In the genomic region with DNA sequence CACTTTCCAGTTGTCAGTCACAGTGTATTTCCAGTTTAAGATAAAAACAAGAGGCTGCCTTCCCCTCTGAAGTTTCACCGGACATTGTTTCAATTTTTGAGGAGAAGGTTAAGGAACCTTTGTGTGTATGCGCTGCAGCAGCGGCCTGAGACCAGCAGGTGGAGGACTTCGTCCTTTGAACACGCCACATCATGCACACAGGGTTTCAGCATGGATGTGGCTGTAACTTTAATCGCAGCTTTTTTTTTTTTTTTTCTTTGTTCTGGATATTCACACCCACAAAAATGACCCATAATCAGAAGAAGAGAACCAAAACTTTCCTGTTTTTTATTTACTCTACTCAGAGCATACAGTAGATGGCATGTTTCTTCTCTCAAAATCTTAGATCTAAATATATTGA, we compare ENCODE assay signal across 8 mouse cellular contexts. TPM values are rescaled to one million over a fixed set of nuclear protein-coding genes. Genes with fewer than 3 reads are reported as not detected.
DNase-seq lines count a peak whose midpoint lies in the region; ATAC-seq and TF ChIP-seq lines count a peak whose summit lies in the region.

No protein-coding gene starts in this region.

- ATAC-seq in cerebellum, adult (ENCODE audit: insufficient number of reproducible peaks, low FRiP score, low TSS enrichment), result peak; percentile 78
- peak; percentile 81 for ATAC-seq in forebrain, embryonic 12.5 days (ENCODE audit: low FRiP score)

- DNase-seq in urinary bladder, postnatal 25 days (ENCODE audit: low spot score), result peak; percentile 7
- no peak for DNase-seq in urinary bladder, postnatal 4 days (ENCODE audit: low spot score in 2 of 2)
- peak; percentile 47 for DNase-seq in kidney, adult 11 months
- peak; percentile 54 for DNase-seq in lung, postnatal 25 days (ENCODE audit: low spot score)
- DNase-seq in frontal cortex, postnatal 14 days (ENCODE audit: low spot score in 2 of 2), result no peak

- peak; percentile 66; the same call in 1 of the 2 replicates for TF ChIP-seq CTCF in small intestine, adult 2 months (IDR thresholded peaks at IDR 0.05; ENCODE audit: extremely low read depth, insufficient read length, insufficient replicate concordance, low read depth, low read length)

- H3K27ac ChIP-seq in forebrain, embryonic 12.5 days, result no peak overlapping the region
- no peak overlapping the region for H3K27ac ChIP-seq in small intestine, adult 2 months (ENCODE audit: insufficient read depth, low read depth, low read length)

- no peak overlapping the region for H3K4me2 ChIP-seq in forebrain, embryonic 12.5 days

- peaks cover 12% of the 10 kb centered on the region for H3K27me3 ChIP-seq in forebrain, embryonic 12.5 days
- peaks cover 4% of the 10 kb centered on the region; the same call in 1 of the 2 replicates for H3K27me3 ChIP-seq in small intestine, adult 2 months (ENCODE audit: control insufficient read depth, insufficient read depth, low read length)

- 23% methylated on average over 6 of the region's 6 CpGs for WGBS in forebrain, embryonic 12.5 days
- 2% methylated on average over 6 of the region's 6 CpGs for WGBS in small intestine, adult 2 months

- peaks cover 22% of the 10 kb centered on the region for H3K4me1 ChIP-seq in forebrain, embryonic 12.5 days
- H3K4me1 ChIP-seq in small intestine, adult 2 months (ENCODE audit: control insufficient read depth, insufficient read depth, insufficient read length, low read length), result peaks cover 4% of the 10 kb centered on the region; the same call in 1 of the 2 replicates

- H3K9ac ChIP-seq in forebrain, embryonic 12.5 days, result no peak overlapping the region

- H3K9me3 ChIP-seq in forebrain, embryonic 12.5 days, result no peaks in the 10 kb centered on the region

- no peak overlapping the region for H3K4me3 ChIP-seq in forebrain, embryonic 12.5 days (replicated peaks)
- H3K4me3 ChIP-seq in small intestine, adult 2 months (ENCODE audit: low read depth, low read length), result no peak overlapping the region

- TF ChIP-seq POLR2A in small intestine, adult 2 months (IDR thresholded peaks at IDR 0.05; ENCODE audit: low read depth, low read length), result no peak

- no peaks in the 10 kb centered on the region for H3K36me3 ChIP-seq in forebrain, embryonic 12.5 days (replicated peaks)
- no peaks in the 10 kb centered on the region for H3K36me3 ChIP-seq in small intestine, adult 2 months (ENCODE audit: control insufficient read depth, insufficient read depth, low read length)

RNA-seq across cellular contexts. Expression of a gene that starts 3.1 kb away (rescaled TPM):
- polyA plus RNA-seq in forebrain, embryonic 12.5 days (2016; fragmentation: Nextera tagmentation; extraction: Ambion mirVana), result 4.9 and 5.7 TPM in 2 replicates
- 2.2 and 2.8 TPM in 2 replicates for polyA plus RNA-seq in small intestine, adult 2 months (2012; rRNA removed)

Comparison
In these comparisons a context has a peak if more than half of its experiments do, and no peak if none do; other contexts are left out.
1. DNase-seq: peak in urinary bladder, postnatal 25 days (single experiment), kidney, adult 11 months (single experiment) and lung, postnatal 25 days (single experiment); none in urinary bladder, postnatal 4 days (0 of 2) and frontal cortex, postnatal 14 days (0 of 2).